Mouse (Mus musculus) T-helper 17 cell (primary cell): Measurements from ENCODE around the gene Enpp6.

Source experiments
- in situ Hi-C, 2 experiments: fragments of 300-600 bp; cut with MboI, MseI; formaldehyde crosslinking; loops; 1 replicate in 1 of 2; 2 replicates in 1 of 2; pipeline ENCODE4 v1.15.1; 2025; ENCODE audit warnings: high pct_unique_total_duplicates in 2 of 2

Enpp6 gene

DNA sequence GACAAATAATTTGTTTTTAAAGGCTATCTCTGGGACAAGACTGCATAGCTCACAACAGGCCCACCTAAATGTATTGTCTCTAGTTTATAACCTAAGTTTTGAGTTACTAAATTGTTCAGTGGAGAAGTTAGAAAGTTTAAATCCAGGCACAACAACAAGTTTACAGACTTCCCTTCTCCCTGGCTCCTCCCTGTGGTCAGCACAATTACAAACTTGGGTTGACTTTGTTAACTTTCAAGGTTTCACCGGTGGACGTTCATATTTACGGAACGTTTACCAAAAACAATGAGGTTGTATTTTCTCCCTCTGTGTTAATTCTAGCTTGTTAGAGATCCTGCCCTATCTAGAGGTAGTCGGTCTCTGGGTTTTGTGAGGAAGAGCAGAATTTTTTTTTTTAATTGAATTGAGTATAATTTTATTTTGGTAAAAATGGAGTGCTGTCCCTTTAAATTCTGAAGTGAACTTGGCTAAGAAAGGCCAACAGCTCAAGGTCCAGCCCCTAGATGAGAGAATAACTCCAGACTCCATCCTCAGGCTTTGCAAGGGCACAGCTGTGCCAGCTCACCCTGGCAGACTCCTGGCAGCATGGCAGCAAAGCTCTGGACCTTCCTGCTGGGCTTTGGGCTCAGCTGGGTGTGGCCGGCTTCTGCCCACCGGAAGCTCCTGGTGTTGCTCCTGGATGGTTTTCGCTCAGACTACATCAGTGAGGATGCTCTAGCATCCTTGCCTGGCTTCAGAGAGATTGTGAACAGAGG, at the start of gene Enpp6:
Gene Enpp6, plus strand, starts transcription at position 502 of the 755 bp plus-strand sequence.
- in situ Hi-C loops: no loop called here

- in situ Hi-C loops: no loop called here
Observed at GRCm38 (mm10) chr8:46938218-46938617, 48.5 kb upstream of the Enpp6 start.

GRCm38 (mm10) chr8:46941295-46941694, 45.4 kb upstream of the Enpp6 start:
- in situ Hi-C loops: loop anchor here (5.0 to 10.0 kb wide), 4 partner anchors 204 to 594 kb away; partner anchors contain the start of genes Cenpu (in 1 of the 2), Irf2 (in 1 of the 2), Rwdd4a (in 1 of the 2) and Trappc11 (in 1 of the 2)

- in situ Hi-C loops: loop anchor here (5.0 to 10.0 kb wide), 4 partner anchors 205 to 593 kb away; partner anchors contain the start of genes Cenpu (in 1 of the 2), Irf2 (in 1 of the 2), Rwdd4a (in 1 of the 2) and Trappc11 (in 1 of the 2)
Observed at GRCm38 (mm10) chr8:46941731-46942650, 44.7 kb upstream of the Enpp6 start.

DNA sequence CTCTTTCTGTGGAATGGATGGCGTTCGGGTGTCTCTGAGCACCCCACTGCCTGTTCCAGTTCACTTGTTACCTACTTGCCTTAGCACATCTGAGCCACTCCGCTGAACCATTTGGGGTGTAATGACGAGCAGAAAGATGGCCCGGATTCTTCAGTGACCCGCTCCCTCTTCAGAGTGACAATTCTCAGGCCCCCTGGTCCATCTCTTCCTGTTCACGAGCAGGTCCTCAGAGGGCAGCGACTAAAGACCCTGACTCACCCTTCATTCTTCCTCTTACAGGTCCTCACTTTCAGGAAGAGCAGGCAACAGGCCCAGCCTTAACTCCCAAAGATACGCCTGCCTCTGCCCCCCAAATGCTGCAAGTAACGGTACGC, 44.0 kb upstream of the Enpp6 start:
- in situ Hi-C loops: loop anchor here (5.0 to 10.0 kb wide), 4 partner anchors 205 to 592 kb away; partner anchors contain the start of genes Cenpu (in 1 of the 2), Irf2 (in 1 of the 2), Rwdd4a (in 1 of the 2) and Trappc11 (in 1 of the 2)

DNA sequence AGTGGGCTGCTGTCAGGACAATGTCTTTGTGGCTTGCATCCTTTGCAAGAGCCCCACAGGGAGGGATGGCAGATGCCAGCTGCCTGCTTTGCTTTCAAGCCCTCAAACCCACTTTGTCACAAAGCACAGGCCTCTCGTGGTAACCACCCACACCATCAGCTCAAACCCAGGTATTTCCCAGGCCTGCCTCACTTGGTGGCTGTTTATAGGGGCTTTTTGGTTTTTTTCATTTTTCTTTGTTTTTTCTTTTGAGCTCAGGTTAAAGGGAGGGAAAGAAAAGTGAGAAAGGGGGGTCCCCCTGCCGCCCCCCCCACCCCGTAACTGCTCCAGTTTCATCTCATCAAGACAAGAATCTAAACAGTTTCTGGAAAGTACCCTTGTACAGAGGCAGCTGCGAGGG, 43.4 kb upstream of the Enpp6 start:
- in situ Hi-C loops: loop anchor here (5.0 to 10.0 kb wide), 4 partner anchors 206 to 591 kb away; partner anchors contain the start of genes Cenpu (in 1 of the 2), Irf2 (in 1 of the 2), Rwdd4a (in 1 of the 2) and Trappc11 (in 1 of the 2)

- in situ Hi-C loops: loop anchor here (5.0 to 10.0 kb wide), 4 partner anchors 291 to 589 kb away; partner anchors contain the start of genes Cenpu (in 1 of the 2), Rwdd4a (in 1 of the 2) and Trappc11 (in 1 of the 2)
Observed at GRCm38 (mm10) chr8:46946181-46946580, 40.5 kb upstream of the Enpp6 start.

GRCm38 (mm10) chr8:46948091-46948757, 38.5 kb upstream of the Enpp6 start:
- in situ Hi-C loops: loop anchor here (5.0 to 10.0 kb wide), 4 partner anchors 293 to 587 kb away; partner anchors contain the start of genes Cenpu (in 1 of the 2), Rwdd4a (in 1 of the 2) and Trappc11 (in 1 of the 2)

DNA sequence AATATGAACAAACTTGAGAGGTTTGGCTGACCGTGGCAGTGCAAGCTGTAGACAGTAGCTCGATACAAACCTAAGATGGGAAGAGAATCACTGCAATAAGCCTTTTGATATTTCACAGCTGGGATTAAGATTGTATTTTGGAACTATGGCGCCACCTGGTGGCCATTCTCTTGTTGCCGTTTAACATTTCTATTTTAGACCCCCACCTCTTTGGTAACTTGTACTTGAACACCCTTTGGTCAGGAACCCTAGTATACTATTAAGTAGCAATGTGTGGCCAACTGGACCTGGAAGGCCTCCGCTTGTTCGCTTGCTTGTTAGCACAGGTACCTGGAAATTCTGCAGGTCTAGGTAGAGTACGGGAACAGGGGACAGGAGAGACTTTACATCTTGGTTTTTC, 33.2 kb upstream of the Enpp6 start:
- in situ Hi-C loops: loop anchor here in 1 of 2 experiments (5.0 kb wide), 1 partner anchor 281 kb away; no protein-coding TSS in a partner anchor

GRCm38 (mm10) chr8:46962630-46963427, 23.9 kb upstream of the Enpp6 start:
- in situ Hi-C loops: no loop called here

DNA sequence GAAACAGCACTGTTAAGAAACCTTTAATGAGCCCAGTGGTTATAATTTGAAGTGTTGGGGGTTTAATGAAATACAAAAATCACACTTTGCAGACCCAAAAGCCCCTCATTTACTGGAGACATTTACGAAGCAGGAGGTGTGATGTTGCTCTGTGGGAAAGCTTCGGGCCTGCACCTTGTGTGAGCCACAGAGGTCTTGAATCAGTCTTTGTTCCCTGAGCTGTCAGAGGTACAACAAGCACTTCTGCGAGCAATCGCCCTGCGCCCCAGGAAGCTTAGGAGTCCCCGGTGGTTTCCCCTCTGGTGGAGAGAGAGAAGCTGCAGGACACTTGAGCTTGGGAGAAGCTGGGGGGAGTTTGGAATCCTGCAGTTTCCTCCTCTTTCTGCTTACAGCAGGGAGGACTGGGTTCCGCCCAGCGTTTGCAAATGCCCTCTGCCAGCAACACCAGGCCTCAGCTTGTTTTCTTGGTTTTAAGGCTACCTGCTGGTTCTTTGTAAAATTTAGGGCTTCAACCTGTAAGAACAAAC, 23.0 kb upstream of the Enpp6 start:
- in situ Hi-C loops: no loop called here

DNA sequence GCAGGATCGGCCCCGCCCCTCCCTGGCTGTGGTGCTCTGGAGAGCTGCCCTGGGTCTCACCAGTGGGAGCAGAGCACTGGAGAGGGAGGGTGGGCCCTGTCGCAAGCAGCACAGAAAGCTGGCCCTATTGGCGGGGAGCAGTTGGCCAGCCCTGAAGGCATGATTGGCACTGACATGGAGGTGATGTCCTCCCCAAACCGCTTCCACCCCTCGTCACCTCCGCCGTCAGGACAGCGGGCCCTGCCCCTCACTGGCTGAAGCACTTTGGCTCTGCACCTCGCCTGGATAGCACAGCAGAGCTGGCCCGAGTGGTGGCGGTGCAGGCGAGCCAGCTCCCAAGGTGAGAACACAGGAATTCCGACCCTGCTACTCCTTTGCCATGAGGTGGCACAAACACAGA, 20.9 kb upstream of the Enpp6 start:
- in situ Hi-C loops: no loop called here

GRCm38 (mm10) chr8:46968721-46969120, 18.0 kb upstream of the Enpp6 start:
- in situ Hi-C loops: no loop called here

GRCm38 (mm10) chr8:46969386-46969785, 17.3 kb upstream of the Enpp6 start:
- in situ Hi-C loops: no loop called here

- in situ Hi-C loops: no loop called here
Observed at GRCm38 (mm10) chr8:46977376-46977775, 9.3 kb upstream of the Enpp6 start.

- in situ Hi-C loops: no loop called here
Observed at GRCm38 (mm10) chr8:46982166-46982565, 4.5 kb upstream of the Enpp6 start.

DNA sequence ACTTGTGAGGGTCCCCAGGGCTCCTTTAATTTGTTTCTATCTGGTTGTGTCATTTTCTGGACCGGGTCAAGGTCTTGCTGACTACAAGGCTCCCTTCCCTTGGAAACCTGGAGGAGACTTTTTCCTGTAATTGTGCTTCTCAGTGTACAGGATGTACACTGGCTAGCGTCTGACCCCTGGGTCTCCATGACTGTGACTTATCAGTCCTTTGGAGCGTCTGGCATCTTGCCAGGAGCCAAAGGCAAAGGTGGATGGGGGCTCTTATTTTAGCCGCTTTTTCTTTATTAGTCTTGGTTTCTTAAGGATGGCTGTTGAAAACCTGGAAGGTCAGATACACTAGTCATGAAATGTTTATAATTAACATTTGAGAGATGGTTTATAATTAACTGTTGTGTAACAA, 3.9 kb upstream of the Enpp6 start:
- in situ Hi-C loops: no loop called here

DNA sequence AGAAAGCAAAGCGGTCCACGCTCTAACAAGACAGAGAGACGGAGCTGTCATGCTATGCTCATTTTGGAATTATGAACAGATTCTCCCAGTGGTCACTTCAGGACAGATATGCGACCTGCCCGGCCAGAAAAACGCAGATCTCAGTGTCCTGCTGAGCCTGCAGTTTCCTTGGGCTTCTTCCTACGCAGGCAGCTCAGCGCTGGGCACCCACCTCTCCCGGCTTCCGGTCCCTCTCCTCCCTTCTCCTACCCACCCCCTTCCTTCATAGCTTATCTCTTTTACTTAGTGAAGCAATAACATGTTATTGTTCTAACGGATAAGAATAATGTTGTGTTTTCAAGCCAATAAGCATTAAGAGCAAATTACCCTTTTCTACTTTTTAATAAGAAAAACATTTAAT, 2.0 kb upstream of the Enpp6 start:
- in situ Hi-C loops: no loop called here

GRCm38 (mm10) chr8:46988366-46988765, 1.7 kb downstream of the Enpp6 start:
- in situ Hi-C loops: no loop called here

DNA sequence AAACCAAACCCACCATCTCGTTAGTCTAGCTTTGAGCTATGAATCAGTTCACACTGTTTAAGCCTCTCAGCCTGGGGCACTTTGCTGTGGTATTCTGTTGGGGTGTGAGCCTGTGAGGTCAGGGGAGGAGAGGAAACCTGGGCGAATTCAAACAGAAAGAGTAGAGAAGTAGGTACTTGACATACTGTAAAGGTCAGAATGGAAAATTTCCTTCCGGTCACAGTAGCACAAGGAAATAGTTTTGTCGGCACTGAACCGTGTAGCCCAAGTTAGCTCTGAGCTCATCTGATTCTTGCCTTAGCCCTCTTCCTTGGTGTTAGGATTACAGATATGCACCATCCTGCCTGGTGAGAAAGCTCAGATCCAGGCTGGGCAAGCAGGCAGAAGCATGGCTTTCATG, 4.4 kb downstream of the Enpp6 start:
- in situ Hi-C loops: no loop called here
